Mouse (Mus musculus): ENCODE data around the gene 2900026A02Rik. TPM values are rescaled to one million over a fixed set of nuclear protein-coding genes. Genes with fewer than 3 reads are reported as not detected.
A peak's percentile ranks its signal among the peaks of the same experiment; 100 is the strongest.

Gene 2900026A02Rik
- polyA plus RNA-seq, 1 experiment, result 70.8 TPM

- H3K27ac ChIP-seq (ENCODE audit: insufficient read depth, low read depth, low read length), result no peak overlapping the region
- no peak for TF ChIP-seq CTCF (IDR thresholded peaks at IDR 0.05; ENCODE audit: extremely low read depth, insufficient read length, insufficient replicate concordance, low read depth, low read length)
- TF ChIP-seq POLR2A (IDR thresholded peaks at IDR 0.05; ENCODE audit: low read depth, low read length), result no peak
- H3K36me3 ChIP-seq (ENCODE audit: control insufficient read depth, insufficient read depth, low read length), result peaks cover 48% of the 10 kb centered on the region
- 81% methylated on average over 11 of the region's 11 CpGs for WGBS
- H3K27me3 ChIP-seq (ENCODE audit: control insufficient read depth, insufficient read depth, low read length), result no peaks in the 10 kb centered on the region
- H3K4me3 ChIP-seq (ENCODE audit: low read depth, low read length), result no peak overlapping the region
- no peaks in the 10 kb centered on the region; the same call in 1 of the 2 replicates for H3K4me1 ChIP-seq (ENCODE audit: control insufficient read depth, insufficient read depth, insufficient read length, low read length)
Observed at GRCm38 (mm10) chr5:113100422-113100821, 120.6 kb downstream of the 2900026A02Rik start.

- no peaks in the 10 kb centered on the region for H3K27me3 ChIP-seq (ENCODE audit: control insufficient read depth, insufficient read depth, low read length)
- H3K4me1 ChIP-seq (ENCODE audit: control insufficient read depth, insufficient read depth, insufficient read length, low read length), result no peaks in the 10 kb centered on the region
- WGBS, result 24% methylated on average over 1 of the region's 1 CpGs
- H3K4me3 ChIP-seq (ENCODE audit: low read depth, low read length), result no peak overlapping the region
- peaks cover 53% of the 10 kb centered on the region for H3K36me3 ChIP-seq (ENCODE audit: control insufficient read depth, insufficient read depth, low read length)
- peak; percentile 100 for TF ChIP-seq CTCF (IDR thresholded peaks at IDR 0.05; ENCODE audit: extremely low read depth, insufficient read length, insufficient replicate concordance, low read depth, low read length)
- TF ChIP-seq POLR2A (IDR thresholded peaks at IDR 0.05; ENCODE audit: low read depth, low read length), result no peak
- H3K27ac ChIP-seq (ENCODE audit: insufficient read depth, low read depth, low read length), result no peak overlapping the region
Observed at GRCm38 (mm10) chr5:113099546-113099945, 121.5 kb downstream of the 2900026A02Rik start.

GRCm38 (mm10) chr5:113097551-113097950, 123.5 kb downstream of the 2900026A02Rik start:
- WGBS, result 95% methylated on average over 17 of the region's 17 CpGs
- TF ChIP-seq CTCF (IDR thresholded peaks at IDR 0.05; ENCODE audit: extremely low read depth, insufficient read length, insufficient replicate concordance, low read depth, low read length), result no peak
- TF ChIP-seq POLR2A (IDR thresholded peaks at IDR 0.05; ENCODE audit: low read depth, low read length), result no peak

GRCm38 (mm10) chr5:113095456-113095855, 125.6 kb downstream of the 2900026A02Rik start:
- no peak overlapping the region for H3K27ac ChIP-seq (ENCODE audit: insufficient read depth, low read depth, low read length)
- no peaks in the 10 kb centered on the region for H3K27me3 ChIP-seq (ENCODE audit: control insufficient read depth, insufficient read depth, low read length)
- no peaks in the 10 kb centered on the region for H3K4me1 ChIP-seq (ENCODE audit: control insufficient read depth, insufficient read depth, insufficient read length, low read length)
- 92% methylated on average over 18 of the region's 18 CpGs for WGBS
- TF ChIP-seq POLR2A (IDR thresholded peaks at IDR 0.05; ENCODE audit: low read depth, low read length) (no peak), CTCF (IDR thresholded peaks at IDR 0.05; ENCODE audit: extremely low read depth, insufficient read length, insufficient replicate concordance, low read depth, low read length) (no peak)
- H3K36me3 ChIP-seq (ENCODE audit: control insufficient read depth, insufficient read depth, low read length), result peaks cover 87% of the 10 kb centered on the region
- H3K4me3 ChIP-seq (ENCODE audit: low read depth, low read length), result no peak overlapping the region

More at GRCm38 (mm10) chr5:113097551-113097950, 123.5 kb downstream of the 2900026A02Rik start:
- no peaks in the 10 kb centered on the region for H3K4me1 ChIP-seq (ENCODE audit: control insufficient read depth, insufficient read depth, insufficient read length, low read length)
- H3K4me3 ChIP-seq (ENCODE audit: low read depth, low read length), result no peak overlapping the region
- H3K27me3 ChIP-seq (ENCODE audit: control insufficient read depth, insufficient read depth, low read length), result no peaks in the 10 kb centered on the region
- H3K27ac ChIP-seq (ENCODE audit: insufficient read depth, low read depth, low read length), result no peak overlapping the region
- H3K36me3 ChIP-seq (ENCODE audit: control insufficient read depth, insufficient read depth, low read length), result peaks cover 69% of the 10 kb centered on the region

GRCm38 (mm10) chr5:113092406-113092805, 128.6 kb downstream of the 2900026A02Rik start:
- H3K36me3 ChIP-seq (ENCODE audit: control insufficient read depth, insufficient read depth, low read length), result peaks cover 86% of the 10 kb centered on the region
- no peaks in the 10 kb centered on the region for H3K4me1 ChIP-seq (ENCODE audit: control insufficient read depth, insufficient read depth, insufficient read length, low read length)
- no peak overlapping the region for H3K27ac ChIP-seq (ENCODE audit: insufficient read depth, low read depth, low read length)
- H3K4me3 ChIP-seq (ENCODE audit: low read depth, low read length), result no peak overlapping the region
- 77% methylated on average over 7 of the region's 7 CpGs for WGBS
- no peak for TF ChIP-seq POLR2A (IDR thresholded peaks at IDR 0.05; ENCODE audit: low read depth, low read length)
- no peak for TF ChIP-seq CTCF (IDR thresholded peaks at IDR 0.05; ENCODE audit: extremely low read depth, insufficient read length, insufficient replicate concordance, low read depth, low read length)
- H3K27me3 ChIP-seq (ENCODE audit: control insufficient read depth, insufficient read depth, low read length), result no peaks in the 10 kb centered on the region

- 72% methylated on average over 5 of the region's 5 CpGs for WGBS
- peak; percentile 62; the same call in 1 of the 2 replicates for TF ChIP-seq CTCF (IDR thresholded peaks at IDR 0.05; ENCODE audit: extremely low read depth, insufficient read length, insufficient replicate concordance, low read depth, low read length)
- no peak for TF ChIP-seq POLR2A (IDR thresholded peaks at IDR 0.05; ENCODE audit: low read depth, low read length)
- no peaks in the 10 kb centered on the region for H3K27me3 ChIP-seq (ENCODE audit: control insufficient read depth, insufficient read depth, low read length)
- H3K4me1 ChIP-seq (ENCODE audit: control insufficient read depth, insufficient read depth, insufficient read length, low read length), result no peaks in the 10 kb centered on the region
- peaks cover 74% of the 10 kb centered on the region for H3K36me3 ChIP-seq (ENCODE audit: control insufficient read depth, insufficient read depth, low read length)
- no peak overlapping the region for H3K27ac ChIP-seq (ENCODE audit: insufficient read depth, low read depth, low read length)
- H3K4me3 ChIP-seq (ENCODE audit: low read depth, low read length), result no peak overlapping the region
Observed at GRCm38 (mm10) chr5:113091162-113091561, 129.9 kb downstream of the 2900026A02Rik start.

- 84% methylated on average over 11 of the region's 11 CpGs for WGBS
- Histone ChIP-seq H3K4me3 (ENCODE audit: low read depth, low read length) (no peak overlapping the region), H3K4me1 (ENCODE audit: control insufficient read depth, insufficient read depth, insufficient read length, low read length) (no peaks in the 10 kb centered on the region), H3K36me3 (ENCODE audit: control insufficient read depth, insufficient read depth, low read length) (peaks cover 70% of the 10 kb centered on the region), H3K27ac (ENCODE audit: insufficient read depth, low read depth, low read length) (no peak overlapping the region), H3K27me3 (ENCODE audit: control insufficient read depth, insufficient read depth, low read length) (no peaks in the 10 kb centered on the region)
- no peak for TF ChIP-seq CTCF (IDR thresholded peaks at IDR 0.05; ENCODE audit: extremely low read depth, insufficient read length, insufficient replicate concordance, low read depth, low read length)
- TF ChIP-seq POLR2A (IDR thresholded peaks at IDR 0.05; ENCODE audit: low read depth, low read length), result no peak
Observed at GRCm38 (mm10) chr5:113090750-113091149, 130.3 kb downstream of the 2900026A02Rik start.

All from small intestine, adult 2 months (tissue).